Mouse (Mus musculus) olfactory bulb, adult 2 months (tissue): ENCODE results near the gene Gm38431. TPM values are rescaled to one million over a fixed set of nuclear protein-coding genes. Genes with fewer than 3 reads are reported as not detected.

ENCODE experiments used
- H3K27ac ChIP-seq: fragments of 200-500 bp; 2 replicates; pipeline ENCODE4 v1.5.1; 2012; ENCODE audit warnings: low read depth, low read length; ENCODE audit not compliant: insufficient read depth
- H3K4me1 ChIP-seq: fragments of 200-500 bp; 2 replicates; pipeline ENCODE4 v1.6.1; 2012; ENCODE audit warnings: low read length; ENCODE audit not compliant: control insufficient read depth, insufficient read depth
- H3K4me3 ChIP-seq: fragments of 200-500 bp; 2 replicates; pipeline ENCODE4 v1.5.1; 2012; ENCODE audit warnings: mild to moderate bottlenecking, low read depth, low read length, moderate library complexity; ENCODE audit not compliant: insufficient read depth
- CTCF ChIP-seq: fragments of 200-500 bp; IDR thresholded peaks from 2 replicates; pipeline ENCODE4 v1.5.1; 2012; ENCODE audit warnings: low read depth, mild to moderate bottlenecking, low read length, moderate library complexity; ENCODE audit not compliant: insufficient read depth
- POLR2A ChIP-seq: fragments of 200-500 bp; IDR thresholded peaks from 2 replicates; pipeline ENCODE4 v1.6.1; 2012; ENCODE audit warnings: mild to moderate bottlenecking, low read depth, low read length, moderate library complexity; ENCODE audit not compliant: insufficient read depth
- WGBS: fragments of 180-500 bp; shearing (Covaris S2); methylation state at CpG from one replicate; pipeline ENCODE4 v1.1.7; 2018; 5-methylcytosine and 5-hydroxymethylcytosine counted together
- polyA plus RNA-seq: library from polyadenylated mRNA; stranded (reverse); fragments of >200 nt; gene quantifications from 2 replicates; pipeline ENCODE4 v1.2.4, GENCODE M21; 2012; ENCODE audit warnings: low replicate concordance; ENCODE audit not compliant: missing spikeins, insufficient read depth, insufficient read length

The Gm38431 gene
- not detected in 2 replicates for polyA plus RNA-seq

DNA sequence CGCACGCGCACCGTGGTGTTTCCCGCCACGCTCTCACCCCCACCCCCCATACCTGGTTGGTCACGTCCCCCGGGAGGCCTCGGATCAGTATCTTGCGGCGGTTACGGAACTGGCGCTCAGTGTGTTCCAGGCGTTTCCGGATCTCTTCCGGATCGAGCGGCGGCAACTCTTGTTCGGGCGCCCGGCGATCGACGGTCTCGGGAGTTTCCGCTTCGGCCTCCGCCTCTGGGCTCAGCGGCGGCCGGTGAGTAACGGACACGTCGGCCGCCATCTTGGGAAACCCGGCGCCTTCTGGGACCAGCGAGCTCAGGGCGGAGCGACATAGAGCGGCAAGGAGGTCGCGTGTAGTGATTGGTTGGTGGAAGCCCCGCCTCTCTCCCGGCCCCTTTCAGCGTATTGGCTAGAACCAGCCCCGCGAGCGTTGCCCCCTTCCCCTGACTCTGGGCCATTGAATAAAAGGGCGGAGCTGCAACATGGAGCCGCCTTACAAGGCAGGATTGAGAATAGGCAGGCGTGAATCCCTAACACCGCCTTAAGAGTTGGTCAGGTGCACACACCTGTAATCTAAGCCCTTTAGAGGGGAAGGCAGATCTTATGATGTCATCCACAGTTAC, at the start of gene Gm38431, which contains the start of gene Raver1:
Gene Gm38431, minus strand, starts transcription at position 291 of the 614 bp plus-strand sequence.
Gene Raver1, minus strand, starts transcription at position 302 of the 614 bp plus-strand sequence.
- Histone ChIP-seq H3K27ac (peak within 1 kb of the TSS; percentile 57), H3K4me1 (peaks cover 17% of the 10 kb centered on the region), H3K4me3 (peak within 1 kb of the TSS; percentile 86)
- under 1% methylated on average over 54 of the region's 54 CpGs for WGBS
- TF ChIP-seq POLR2A (peak; percentile 82; the same call in 1 of the 2 replicates), CTCF (no peak)

DNA sequence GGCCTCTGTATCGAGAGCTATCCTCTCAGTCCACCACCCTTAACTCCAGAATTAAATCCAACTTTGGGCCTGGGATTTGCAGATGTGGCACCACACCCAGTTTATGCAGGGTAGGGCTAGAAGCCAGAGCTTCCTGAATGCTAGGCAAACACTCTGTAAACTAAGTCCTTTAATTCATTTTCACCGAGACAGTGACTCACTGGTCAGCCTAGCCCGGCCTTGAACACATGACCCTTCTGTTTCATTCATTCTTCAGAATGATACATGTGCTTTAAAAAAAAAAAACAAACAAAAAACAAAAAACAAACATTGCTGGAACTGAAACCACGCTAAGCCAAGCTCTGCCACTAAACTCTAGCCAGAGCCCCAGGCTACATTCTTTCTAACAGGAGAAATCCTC, 46.6 kb upstream of the Gm38431 start:
- TF ChIP-seq POLR2A, result no peak
- TF ChIP-seq CTCF, result no peak
- 83% methylated on average over 4 of the region's 4 CpGs for WGBS
- H3K4me3 ChIP-seq, result no peak overlapping the region
- H3K27ac ChIP-seq, result no peak overlapping the region
- peaks cover 11% of the 10 kb centered on the region for H3K4me1 ChIP-seq

DNA sequence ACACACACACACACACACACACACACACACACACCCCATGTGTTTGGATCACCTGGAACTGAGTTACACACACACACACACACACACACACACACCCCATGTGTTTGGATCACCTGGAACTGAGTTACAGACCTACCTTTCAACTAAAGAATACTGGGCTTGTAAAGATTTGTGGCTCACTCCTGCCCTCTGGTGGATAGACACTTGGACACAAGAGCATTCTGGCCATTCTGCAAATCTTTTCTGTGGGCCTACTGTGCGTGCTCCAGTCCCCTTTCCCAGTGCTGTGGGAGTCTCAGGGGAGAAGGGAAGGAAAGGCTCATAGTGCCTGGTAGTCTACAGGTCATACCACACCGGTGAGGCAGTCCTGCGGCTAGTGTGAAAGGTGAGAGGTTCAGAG, 45.4 kb upstream of the Gm38431 start:
- WGBS, result 52% methylated on average over 3 of the region's 3 CpGs
- TF ChIP-seq CTCF (peak; percentile 35; the same call in 1 of the 2 replicates), POLR2A (no peak)
- H3K4me1 ChIP-seq, result peaks cover 11% of the 10 kb centered on the region
- no peak overlapping the region for H3K27ac ChIP-seq
- no peak overlapping the region for H3K4me3 ChIP-seq

DNA sequence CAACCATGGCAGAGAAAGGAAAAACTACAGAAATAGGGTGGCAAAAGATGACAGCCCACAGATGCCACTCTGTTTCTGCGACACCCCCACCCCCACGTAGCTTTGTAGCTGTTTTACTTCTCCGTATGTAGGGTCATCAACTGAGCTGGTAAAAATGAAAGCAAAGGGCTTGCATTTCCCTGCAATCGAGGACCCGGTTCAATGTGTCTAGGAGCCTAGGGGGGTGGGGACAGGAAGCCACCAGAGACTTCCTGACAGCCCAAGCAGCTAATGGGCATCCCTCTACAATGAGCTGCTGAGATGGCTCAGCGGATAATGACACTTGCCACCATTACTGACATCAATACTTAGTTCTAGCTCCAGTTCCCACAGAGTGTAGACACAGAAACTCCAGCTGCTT, 44.6 kb upstream of the Gm38431 start:
- H3K27ac ChIP-seq, result no peak overlapping the region
- WGBS, result 72% methylated on average over 6 of the region's 6 CpGs
- H3K4me3 ChIP-seq, result no peak overlapping the region
- peaks cover 11% of the 10 kb centered on the region for H3K4me1 ChIP-seq
- TF ChIP-seq POLR2A (no peak), CTCF (no peak)

DNA sequence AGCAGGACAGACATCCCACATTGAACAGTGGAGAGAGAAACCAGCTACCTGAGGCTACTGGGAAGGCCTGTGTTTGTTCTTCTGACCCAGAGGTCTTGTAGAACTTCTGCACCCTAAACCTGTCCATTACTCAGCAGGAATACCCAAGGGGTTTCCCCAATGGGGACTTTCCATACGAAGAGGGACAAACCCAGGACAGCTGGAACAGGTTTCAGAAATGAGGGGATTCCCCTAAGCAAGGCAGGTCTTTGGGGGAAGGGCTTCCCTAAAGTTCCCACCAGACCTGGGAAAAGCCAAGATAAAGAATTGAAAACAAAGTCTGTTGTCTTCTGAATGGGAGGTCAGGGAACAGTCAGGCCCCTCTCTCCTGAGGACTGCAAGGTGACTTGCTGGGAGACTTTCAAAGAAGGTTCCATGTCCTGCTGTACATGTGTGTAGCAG, 44.2 kb upstream of the Gm38431 start:
- Histone ChIP-seq H3K27ac (0 out of 2 replicates have a peak overlapping the region, but pooled peaks have one; percentile 45), H3K4me1 (peaks cover 11% of the 10 kb centered on the region), H3K4me3 (no peak overlapping the region)
- TF ChIP-seq CTCF (no peak), POLR2A (no peak)
- 72% methylated on average over 1 of the region's 1 CpGs for WGBS

DNA sequence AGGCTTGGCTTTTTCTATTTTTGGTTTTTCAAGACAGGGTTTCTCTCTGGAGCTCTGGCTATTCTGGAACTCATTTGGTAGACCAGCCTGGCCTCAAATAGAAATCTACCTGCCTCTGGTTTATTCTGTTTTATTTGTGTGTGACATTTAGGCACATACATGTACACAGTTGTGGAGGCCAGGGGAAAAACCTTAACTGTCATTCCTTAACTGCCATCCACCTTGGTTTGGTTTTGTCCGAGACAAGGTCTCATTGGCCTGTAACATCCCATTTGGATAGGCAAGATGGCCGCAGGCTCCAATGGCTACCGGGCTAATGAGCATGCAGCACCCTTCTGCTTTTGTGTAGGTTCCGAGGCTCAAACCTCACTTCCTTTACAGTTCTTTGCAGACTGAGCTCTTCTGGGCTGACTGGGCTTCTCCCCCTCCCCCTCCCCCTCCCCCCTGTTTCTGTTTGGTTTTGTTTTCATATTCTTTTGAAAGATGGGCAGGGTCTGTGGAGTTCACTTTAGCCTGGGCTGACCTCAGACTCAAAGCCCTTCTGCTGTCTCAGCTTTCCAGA, 43.6 kb upstream of the Gm38431 start:
- Histone ChIP-seq H3K4me1 (peaks cover 11% of the 10 kb centered on the region), H3K27ac (peak overlapping the region; percentile 81), H3K4me3 (no peak overlapping the region)
- 69% methylated on average over 4 of the region's 4 CpGs for WGBS
- TF ChIP-seq CTCF (no peak), POLR2A (no peak)

DNA sequence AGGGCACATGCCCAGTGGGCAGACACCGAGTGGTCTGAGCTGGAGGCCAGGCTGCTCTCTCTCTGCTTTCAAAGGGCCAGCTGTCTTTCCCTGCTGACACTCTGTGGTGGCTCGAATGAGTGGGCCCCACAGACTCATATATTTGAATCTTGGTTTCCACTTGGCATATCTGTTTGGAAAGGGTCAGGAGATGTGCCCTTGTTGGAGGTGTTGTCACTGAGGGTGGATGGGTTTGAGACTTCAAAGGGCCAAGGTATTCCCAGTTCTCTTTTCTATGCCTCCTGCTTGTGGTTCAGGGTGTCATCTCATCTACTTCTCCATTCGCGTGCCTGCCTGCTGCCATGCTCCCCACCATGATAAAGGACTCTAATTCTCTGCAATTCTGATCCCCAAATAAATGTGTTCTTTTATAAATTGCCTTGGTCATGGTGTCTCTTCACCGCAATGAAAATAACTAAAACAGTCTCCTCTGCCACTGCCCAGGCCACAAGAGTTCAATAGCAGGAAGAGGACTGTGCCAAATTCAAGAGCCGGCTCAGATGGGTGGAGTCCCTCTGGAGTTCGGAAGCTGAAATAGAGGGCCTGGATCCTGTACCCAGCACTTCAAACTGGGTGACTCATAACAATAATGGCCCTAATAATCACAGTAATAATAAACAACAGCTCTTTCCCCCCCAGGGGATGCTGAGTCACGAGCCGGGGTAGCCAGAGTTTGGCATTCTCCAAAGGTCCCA, 43.0 kb upstream of the Gm38431 start:
- Histone ChIP-seq H3K27ac (peak overlapping the region; percentile 83), H3K4me3 (no peak overlapping the region), H3K4me1 (peaks cover 11% of the 10 kb centered on the region)
- WGBS, result 35% methylated on average over 9 of the region's 9 CpGs
- TF ChIP-seq CTCF, result no peak
- no peak for TF ChIP-seq POLR2A

DNA sequence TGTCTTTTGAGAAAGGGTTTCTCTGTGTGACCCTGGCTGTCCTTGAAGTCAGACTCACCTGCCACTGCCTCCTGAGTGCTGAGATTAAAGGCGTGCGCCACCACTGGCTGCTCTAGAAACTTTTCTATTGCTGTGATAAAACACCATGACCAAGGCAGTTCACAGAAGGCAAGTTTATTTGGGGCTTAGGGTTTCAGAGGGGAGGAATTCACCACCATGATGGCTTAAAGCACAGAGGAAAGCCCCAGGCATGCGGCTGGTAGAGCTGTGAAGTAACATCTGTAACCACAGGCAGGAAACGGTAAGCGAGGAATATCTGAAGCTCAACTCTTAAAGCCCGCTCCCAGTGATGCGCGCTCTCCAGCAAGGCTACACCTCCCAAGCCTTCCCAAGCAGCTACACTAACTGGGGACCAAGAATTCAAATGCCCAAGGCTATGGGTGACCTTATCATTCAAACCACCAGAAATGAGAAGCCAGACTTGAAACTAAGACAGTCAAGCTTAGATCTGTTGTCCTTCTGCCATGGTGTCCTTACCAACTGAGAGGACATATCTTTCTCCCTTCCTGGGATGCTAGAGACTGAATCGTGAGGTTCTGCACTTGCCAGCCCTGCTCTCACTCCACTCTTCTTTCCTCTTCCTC, 41.4 kb upstream of the Gm38431 start:
- WGBS, result 84% methylated on average over 9 of the region's 9 CpGs
- no peak overlapping the region for H3K4me3 ChIP-seq
- H3K4me1 ChIP-seq, result peaks cover 11% of the 10 kb centered on the region
- TF ChIP-seq CTCF (no peak), POLR2A (no peak)
- no peak overlapping the region for H3K27ac ChIP-seq
